Mouse (Mus musculus): ENCODE data around the gene Celsr2. TPM values are rescaled to one million over a fixed set of nuclear protein-coding genes. Genes with fewer than 3 reads are reported as not detected.

Gene Celsr2
- total RNA-seq, 4 experiments from 2014 or later: 145 to 152 (median 149) TPM

GRCm38 (mm10) chr3:108381945-108382875 is 33.1 kb downstream of the Celsr2 start:
- DNase-seq (ENCODE audit: low spot score in 2 of 2): no peak

- no peak for DNase-seq (ENCODE audit: low spot score in 2 of 2)
These were observed 34.7 kb downstream of the Celsr2 start for GRCm38 (mm10) chr3:108380695-108381094.

- no peak for DNase-seq (ENCODE audit: low spot score in 2 of 2)
These were observed 36.3 kb downstream of the Celsr2 start for GRCm38 (mm10) chr3:108378875-108379663.

- DNase-seq (ENCODE audit: low spot score in 2 of 2): no peak
These were observed 42.7 kb downstream of the Celsr2 start for GRCm38 (mm10) chr3:108372691-108373090.

GRCm38 (mm10) chr3:108372274-108372673 is 43.1 kb downstream of the Celsr2 start:
- DNase-seq (ENCODE audit: low spot score in 2 of 2): no peak

GRCm38 (mm10) chr3:108368721-108369120 is 46.6 kb downstream of the Celsr2 start:
- DNase-seq (ENCODE audit: low spot score in 2 of 2): no peak

GRCm38 (mm10) chr3:108367828-108368227 is 47.5 kb downstream of the Celsr2 start:
- DNase-seq (ENCODE audit: low spot score in 2 of 2): no peak

- no peak for DNase-seq (ENCODE audit: low spot score in 2 of 2)
These were observed 48.2 kb downstream of the Celsr2 start for GRCm38 (mm10) chr3:108367173-108367572.

- no peak for DNase-seq (ENCODE audit: low spot score in 2 of 2)
These were observed 50.9 kb downstream of the Celsr2 start, which contains the start of gene Mybphl for GRCm38 (mm10) chr3:108364270-108364995. Gene Mybphl (plus strand): TSS chr3:108364911.

- no peak for DNase-seq (ENCODE audit: low spot score in 2 of 2)
These were observed 51.7 kb downstream of the Celsr2 start for GRCm38 (mm10) chr3:108363626-108364025.

GRCm38 (mm10) chr3:108360894-108361293 is 54.5 kb downstream of the Celsr2 start:
- DNase-seq (ENCODE audit: low spot score in 2 of 2): no peak

- peak in 1 of 2 experiments; percentile 72 for DNase-seq (ENCODE audit: low spot score in 2 of 2)
These were observed 56.9 kb downstream of the Celsr2 start for GRCm38 (mm10) chr3:108358445-108358844.

GRCm38 (mm10) chr3:108357051-108357450 is 58.3 kb downstream of the Celsr2 start:
- DNase-seq (ENCODE audit: low spot score in 2 of 2): no peak

GRCm38 (mm10) chr3:108355245-108355644 is 60.1 kb downstream of the Celsr2 start:
- DNase-seq (ENCODE audit: low spot score in 2 of 2): no peak

GRCm38 (mm10) chr3:108348376-108348775 is 67.0 kb downstream of the Celsr2 start:
- no peak for DNase-seq (ENCODE audit: low spot score in 2 of 2)

GRCm38 (mm10) chr3:108345855-108346254 is 69.5 kb downstream of the Celsr2 start:
- DNase-seq (ENCODE audit: low spot score in 2 of 2): no peak

- DNase-seq (ENCODE audit: low spot score in 2 of 2): no peak
These were observed 73.2 kb downstream of the Celsr2 start for GRCm38 (mm10) chr3:108342185-108342584.

GRCm38 (mm10) chr3:108341040-108341439 is 74.3 kb downstream of the Celsr2 start:
- no peak for DNase-seq (ENCODE audit: low spot score in 2 of 2)
